Mouse (Mus musculus): Measurements from ENCODE around the gene Bcas2. TPM values are rescaled to one million over a fixed set of nuclear protein-coding genes. Genes with fewer than 3 reads are reported as not detected.
"Not testable (repeated sequence)": the region's sequence is repeated elsewhere in the genome, so short reads cannot be mapped to it uniquely, and the experiment has no call there.

Gene Bcas2
- polyA plus RNA-seq, 1 experiment from 2014 or later, result 227 TPM

DNA sequence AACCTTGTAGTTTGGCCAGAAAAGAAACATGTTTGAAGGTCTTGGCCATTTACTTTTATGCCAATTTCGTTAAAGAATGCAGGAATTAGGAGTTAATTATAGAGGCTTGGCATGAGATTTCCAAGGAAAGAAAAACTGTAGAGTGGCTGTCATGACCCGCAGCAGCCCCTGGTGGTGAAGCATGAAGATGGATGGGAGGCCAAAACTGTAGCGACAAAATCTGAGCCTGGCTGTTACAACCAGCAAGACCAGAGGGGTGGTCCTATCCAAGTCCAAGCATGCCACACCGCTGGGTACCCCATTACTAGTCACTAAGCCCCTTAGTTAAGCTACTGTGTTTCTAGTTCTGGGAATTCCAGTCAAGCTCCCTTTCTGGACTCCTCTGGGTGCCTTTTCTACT lies 9.7 kb downstream of the Bcas2 start:
- peaks cover 40% of the 10 kb centered on the region for H3K36me3 ChIP-seq
- WGBS, result 58% methylated on average over 4 of the region's 4 CpGs
- no peak for DNase-seq (ENCODE audit: low spot score)

DNA sequence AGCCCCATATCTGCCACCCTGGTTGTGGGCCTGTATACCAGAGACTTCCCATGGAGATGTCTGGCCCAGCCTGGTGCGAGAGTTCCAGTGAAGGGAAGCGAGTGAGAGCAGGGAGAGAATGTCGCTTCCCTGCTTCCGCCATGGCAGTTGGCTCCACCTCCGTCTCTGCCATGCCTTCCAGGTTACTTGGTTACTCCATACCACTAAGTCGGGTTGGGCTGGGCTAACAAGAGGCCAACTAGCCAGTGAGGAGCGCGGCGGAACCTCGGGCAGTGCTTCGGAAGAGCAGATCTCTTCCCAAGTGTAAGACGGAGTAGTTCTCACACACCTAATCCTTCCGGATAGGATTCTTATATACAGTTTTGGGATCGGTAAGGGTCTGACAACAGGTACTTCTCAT lies 11.4 kb downstream of the Bcas2 start:
- Histone ChIP-seq H3K4me1 (no peaks in the 10 kb centered on the region), H3K27ac (replicated peaks) (no peak overlapping the region), H3K9me3 (replicated peaks) (no peaks in the 10 kb centered on the region), H3K27me3 (ENCODE audit: low read depth, poor library complexity, severe bottlenecking) (no peaks in the 10 kb centered on the region), H3K36me3 (peaks cover 24% of the 10 kb centered on the region), H3K4me3 (no peak overlapping the region)
- DNase-seq (ENCODE audit: low spot score), result no peak
- WGBS, result 82% methylated on average over 14 of the region's 14 CpGs

More for the DNA sequence above, 9.7 kb downstream of the Bcas2 start:
- Histone ChIP-seq H3K27me3 (ENCODE audit: low read depth, poor library complexity, severe bottlenecking) (no peaks in the 10 kb centered on the region), H3K4me3 (no peak overlapping the region), H3K27ac (replicated peaks) (no peak overlapping the region), H3K4me1 (no peaks in the 10 kb centered on the region), H3K9me3 (replicated peaks) (no peaks in the 10 kb centered on the region)

DNA sequence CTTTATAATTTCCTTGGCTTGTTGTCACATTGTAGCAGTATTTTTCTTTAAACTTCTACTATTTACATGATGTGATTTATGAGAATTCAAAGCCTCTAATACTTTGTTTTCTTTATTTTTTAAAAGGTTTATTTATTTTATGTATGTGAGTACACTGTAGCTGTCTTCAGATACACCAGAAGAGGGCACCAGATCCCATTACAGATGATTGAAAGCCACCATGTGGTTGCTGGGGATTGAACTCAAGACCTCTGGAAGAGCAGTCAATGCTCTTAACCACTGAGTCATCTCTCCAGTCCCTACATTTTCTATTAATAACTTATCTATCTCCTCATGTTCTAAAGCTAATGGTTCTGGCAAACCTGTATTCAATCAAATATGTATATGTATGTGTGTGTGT lies 13.0 kb downstream of the Bcas2 start:
- H3K4me3 ChIP-seq; H3K9me3 ChIP-seq (replicated peaks); H3K27ac ChIP-seq (replicated peaks); H3K4me1 ChIP-seq; DNase-seq (ENCODE audit: low spot score); H3K27me3 ChIP-seq (ENCODE audit: low read depth, poor library complexity, severe bottlenecking); H3K36me3 ChIP-seq: not testable (repeated sequence)

DNA sequence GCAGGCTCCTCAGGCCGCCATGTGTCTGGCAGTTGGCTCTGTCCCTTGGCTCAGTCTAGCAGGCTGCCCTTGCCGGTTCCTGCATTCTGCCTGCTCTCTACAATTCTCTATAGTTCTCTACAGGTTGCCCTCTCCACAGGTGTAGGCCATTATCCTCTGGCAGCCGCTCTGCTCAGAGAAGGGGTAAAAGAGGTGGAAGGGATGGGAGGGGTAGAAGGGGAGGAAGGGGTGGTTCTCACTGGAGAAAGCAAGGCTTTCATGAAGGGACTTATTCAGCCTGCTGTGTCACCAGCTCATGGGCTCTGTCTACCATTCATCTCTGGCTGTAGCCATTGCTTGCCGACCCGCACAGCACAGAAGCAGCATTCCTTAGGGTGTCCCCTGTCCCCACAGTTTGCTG lies 17.0 kb downstream of the Bcas2 start:
- no peaks in the 10 kb centered on the region for H3K36me3 ChIP-seq
- no peaks in the 10 kb centered on the region for H3K4me1 ChIP-seq
- no peak overlapping the region for H3K27ac ChIP-seq (replicated peaks)
- 65% methylated on average over 5 of the region's 5 CpGs for WGBS
- no peak overlapping the region for H3K4me3 ChIP-seq
- no peaks in the 10 kb centered on the region for H3K27me3 ChIP-seq (ENCODE audit: low read depth, poor library complexity, severe bottlenecking)
- no peak for DNase-seq (ENCODE audit: low spot score)
- H3K9me3 ChIP-seq (replicated peaks), result peaks cover 5% of the 10 kb centered on the region; the same call in 1 of the 2 replicates

DNA sequence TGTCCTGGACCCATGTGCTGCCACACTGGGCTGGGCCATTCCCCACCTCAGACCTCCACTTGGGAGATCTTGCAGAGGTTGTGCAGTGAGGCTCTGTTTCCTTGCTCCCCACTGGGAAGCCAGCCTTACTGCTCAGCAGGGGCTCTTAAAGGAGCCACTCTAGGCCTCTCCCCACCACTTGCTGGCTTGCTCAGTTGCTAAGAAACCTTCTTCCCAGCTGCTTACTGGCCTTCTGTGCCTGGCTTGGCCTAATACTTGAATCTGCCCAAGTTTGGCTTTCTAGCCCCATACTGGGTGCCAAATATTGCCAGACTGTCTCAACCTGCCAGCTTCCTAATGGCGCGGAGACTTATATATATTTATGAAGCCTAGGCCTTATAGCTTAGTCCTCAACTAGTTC lies 17.4 kb downstream of the Bcas2 start:
- no peak overlapping the region for H3K27ac ChIP-seq (replicated peaks)
- 89% methylated on average over 2 of the region's 2 CpGs for WGBS
- H3K9me3 ChIP-seq (replicated peaks), result peaks cover 5% of the 10 kb centered on the region; the same call in 1 of the 2 replicates
- no peaks in the 10 kb centered on the region for H3K36me3 ChIP-seq
- no peaks in the 10 kb centered on the region for H3K4me1 ChIP-seq
- no peak overlapping the region for H3K4me3 ChIP-seq
- no peaks in the 10 kb centered on the region for H3K27me3 ChIP-seq (ENCODE audit: low read depth, poor library complexity, severe bottlenecking)
- no peak for DNase-seq (ENCODE audit: low spot score)

DNA sequence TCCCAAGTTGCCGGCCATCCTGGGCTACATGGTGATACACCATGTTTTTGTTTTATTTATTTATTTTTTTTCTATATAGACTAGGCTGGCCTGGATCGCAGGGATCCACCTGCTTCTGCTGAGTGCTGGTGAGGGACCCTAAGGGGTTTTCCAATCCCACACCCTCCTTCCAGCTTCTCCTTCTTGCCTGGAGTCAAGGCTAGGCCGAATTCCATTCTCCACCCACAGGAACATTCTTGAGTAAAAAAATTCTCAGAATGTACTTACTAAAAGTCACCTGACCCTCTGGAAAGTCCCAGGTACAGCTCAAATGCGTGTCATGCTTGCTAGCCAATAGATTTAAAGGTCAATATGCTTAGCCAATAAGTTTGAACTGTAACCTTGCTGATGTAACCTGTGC lies 20.7 kb downstream of the Bcas2 start:
- no peak overlapping the region for H3K27ac ChIP-seq (replicated peaks)
- H3K27me3 ChIP-seq (ENCODE audit: low read depth, poor library complexity, severe bottlenecking), result no peaks in the 10 kb centered on the region
- no peak overlapping the region for H3K4me3 ChIP-seq
- no peaks in the 10 kb centered on the region for H3K4me1 ChIP-seq
- no peak for DNase-seq (ENCODE audit: low spot score)
- 89% methylated on average over 4 of the region's 4 CpGs for WGBS
- H3K36me3 ChIP-seq, result no peaks in the 10 kb centered on the region
- H3K9me3 ChIP-seq (replicated peaks), result peaks cover 5% of the 10 kb centered on the region; the same call in 1 of the 2 replicates

DNA sequence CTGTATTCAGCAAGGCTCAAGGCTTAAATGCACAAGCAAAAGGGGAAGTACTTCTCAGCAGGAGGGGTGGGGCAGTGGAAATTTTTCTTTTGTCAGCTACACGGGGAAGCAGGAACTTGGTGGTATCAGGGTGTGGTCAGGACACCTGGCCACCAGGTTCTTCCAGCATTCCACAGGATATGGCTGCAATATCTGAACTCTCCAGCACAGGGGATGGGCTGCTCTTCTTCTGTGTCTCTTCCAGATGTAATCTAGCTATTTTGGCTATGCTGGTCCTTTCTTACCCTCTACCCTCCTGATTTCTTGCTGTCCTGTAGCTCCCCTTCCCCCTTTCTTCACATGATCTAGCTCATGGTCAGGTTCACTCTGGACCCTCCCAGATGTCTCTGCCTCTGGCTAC lies 21.7 kb downstream of the Bcas2 start:
- H3K4me1 ChIP-seq, result no peaks in the 10 kb centered on the region
- no peak overlapping the region for H3K27ac ChIP-seq (replicated peaks)
- WGBS, result 86% methylated on average over 1 of the region's 1 CpGs
- no peak overlapping the region for H3K4me3 ChIP-seq
- DNase-seq (ENCODE audit: low spot score), result no peak
- H3K9me3 ChIP-seq (replicated peaks), result peaks cover 5% of the 10 kb centered on the region; the same call in 1 of the 2 replicates
- H3K36me3 ChIP-seq, result no peaks in the 10 kb centered on the region
- no peaks in the 10 kb centered on the region for H3K27me3 ChIP-seq (ENCODE audit: low read depth, poor library complexity, severe bottlenecking)

DNA sequence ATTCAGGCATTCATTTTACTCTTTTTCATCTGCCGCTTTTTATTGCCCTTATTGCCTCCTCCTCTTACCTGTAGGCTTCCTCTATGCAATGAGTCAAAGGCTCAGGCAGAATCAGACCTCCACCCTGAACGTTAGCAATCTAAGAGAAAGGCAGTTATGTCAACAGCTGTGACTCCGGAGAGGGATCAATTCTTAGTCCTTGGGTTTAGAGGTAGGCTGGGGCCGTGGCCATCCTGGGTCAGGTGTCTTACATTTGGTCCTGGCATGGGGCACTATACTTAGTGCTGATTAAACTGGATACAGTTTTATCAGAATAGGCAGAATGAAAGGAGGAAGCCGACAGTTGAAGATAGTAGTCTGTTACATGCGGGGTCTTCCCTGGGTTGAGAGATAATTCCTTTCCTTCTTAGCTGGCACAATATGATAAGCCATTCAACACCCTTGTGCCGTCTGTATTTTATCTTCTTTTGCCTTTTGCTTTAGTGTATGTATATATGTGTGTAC lies 24.9 kb downstream of the Bcas2 start:
- no peak overlapping the region for H3K4me3 ChIP-seq
- no peaks in the 10 kb centered on the region for H3K4me1 ChIP-seq
- H3K36me3 ChIP-seq, result no peaks in the 10 kb centered on the region
- no peak overlapping the region for H3K27ac ChIP-seq (replicated peaks)
- H3K9me3 ChIP-seq (replicated peaks), result peaks cover 4% of the 10 kb centered on the region; the same call in 1 of the 2 replicates
- no peaks in the 10 kb centered on the region for H3K27me3 ChIP-seq (ENCODE audit: low read depth, poor library complexity, severe bottlenecking)
- no peak for DNase-seq (ENCODE audit: low spot score)
- WGBS, result 87% methylated on average over 7 of the region's 7 CpGs

DNA sequence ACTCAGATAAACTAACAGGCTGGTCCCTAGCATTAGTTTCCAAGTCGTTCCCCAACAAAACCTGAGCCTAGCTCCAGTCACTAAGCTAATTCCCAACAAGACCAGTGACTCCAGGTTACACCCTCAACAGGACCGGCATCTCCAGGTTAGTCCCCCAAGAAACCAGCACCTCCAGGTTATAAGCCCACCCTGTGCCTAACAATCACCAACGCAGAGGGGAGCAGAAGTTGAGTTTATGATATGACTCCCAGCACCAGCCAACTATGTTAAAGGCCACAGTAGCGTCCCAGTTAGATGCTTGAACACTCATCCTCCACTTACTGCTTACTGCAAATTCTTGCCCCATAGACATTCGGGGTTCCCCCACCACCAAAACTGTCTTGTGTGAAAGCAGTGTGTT lies 27.9 kb downstream of the Bcas2 start:
- H3K9me3 ChIP-seq (replicated peaks), result no peaks in the 10 kb centered on the region; the same call in 1 of the 2 replicates
- H3K27me3 ChIP-seq (ENCODE audit: low read depth, poor library complexity, severe bottlenecking), result no peaks in the 10 kb centered on the region
- no peak overlapping the region for H3K27ac ChIP-seq (replicated peaks)
- no peaks in the 10 kb centered on the region for H3K4me1 ChIP-seq
- 96% methylated on average over 5 of the region's 5 CpGs for WGBS
- H3K4me3 ChIP-seq, result no peak overlapping the region
- no peaks in the 10 kb centered on the region for H3K36me3 ChIP-seq
- no peak for DNase-seq (ENCODE audit: low spot score)

DNA sequence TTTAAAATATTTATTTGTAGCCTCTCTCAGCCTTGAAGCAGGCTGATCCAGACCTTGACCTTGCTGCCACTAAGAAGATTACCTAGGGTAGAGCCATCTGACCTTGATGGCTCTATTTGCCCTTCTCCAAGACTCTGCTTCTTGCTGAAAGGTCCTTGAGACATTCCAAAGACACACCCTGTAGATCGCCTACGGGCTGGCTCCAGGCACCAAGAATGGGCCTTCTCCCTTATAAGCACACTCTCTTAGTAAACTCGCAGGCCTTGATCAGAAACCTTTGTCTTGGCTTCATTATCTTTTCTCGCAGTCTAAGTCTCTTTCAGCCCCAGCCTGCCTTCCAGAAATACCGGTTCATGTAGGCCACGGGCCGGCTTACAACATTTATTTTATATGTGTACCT lies 29.6 kb downstream of the Bcas2 start:
- not testable (repeated sequence) for H3K27ac ChIP-seq (replicated peaks); H3K4me1 ChIP-seq; H3K4me3 ChIP-seq; H3K9me3 ChIP-seq (replicated peaks); H3K36me3 ChIP-seq; DNase-seq (ENCODE audit: low spot score); H3K27me3 ChIP-seq (ENCODE audit: low read depth, poor library complexity, severe bottlenecking)
- 92% methylated on average over 7 of the region's 7 CpGs for WGBS

DNA sequence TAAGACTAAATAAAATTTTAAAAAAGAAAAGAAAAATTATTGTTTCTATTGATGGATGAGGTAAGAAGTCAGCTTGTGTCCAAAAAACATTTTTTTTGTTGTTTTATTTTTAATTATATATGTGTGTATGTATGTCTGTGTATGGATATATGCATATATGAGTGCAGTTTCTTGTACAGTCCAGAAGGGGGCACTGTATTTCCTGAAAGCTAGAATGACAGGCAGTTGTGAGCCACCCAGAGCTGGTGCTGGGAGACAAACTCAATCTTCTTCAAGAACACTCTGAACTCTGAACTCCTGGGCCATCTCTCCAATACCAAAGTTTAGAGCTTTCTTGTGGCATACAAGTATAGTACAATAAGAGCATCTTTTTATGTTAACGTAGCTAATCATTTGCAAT lies 32.1 kb downstream of the Bcas2 start:
- no peaks in the 10 kb centered on the region; the same call in 1 of the 2 replicates for H3K9me3 ChIP-seq (replicated peaks)
- WGBS, result 93% methylated on average over 1 of the region's 1 CpGs
- H3K36me3 ChIP-seq, result no peaks in the 10 kb centered on the region
- H3K27me3 ChIP-seq (ENCODE audit: low read depth, poor library complexity, severe bottlenecking), result no peaks in the 10 kb centered on the region
- no peak overlapping the region for H3K4me3 ChIP-seq
- no peak overlapping the region for H3K27ac ChIP-seq (replicated peaks)
- DNase-seq (ENCODE audit: low spot score), result no peak
- no peaks in the 10 kb centered on the region for H3K4me1 ChIP-seq

DNA sequence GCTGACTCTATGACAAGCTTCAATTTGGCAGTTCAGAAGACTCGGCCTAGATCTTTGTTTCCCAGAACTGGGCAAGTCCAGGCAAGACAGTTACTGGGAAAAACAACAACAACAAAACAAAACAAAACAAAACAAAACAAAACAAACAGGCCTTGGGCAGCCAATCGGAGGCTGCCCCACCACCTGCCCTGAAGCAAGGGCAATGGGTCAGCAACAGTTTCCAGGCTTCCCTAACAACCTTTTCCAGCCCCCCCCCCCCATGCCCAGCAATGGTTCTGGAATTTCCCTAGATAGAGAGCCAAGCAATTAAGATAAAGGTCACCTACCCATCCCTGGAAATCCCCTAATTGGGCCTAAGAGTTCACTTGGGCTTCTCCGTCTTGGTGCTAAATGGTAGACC lies 33.0 kb downstream of the Bcas2 start:
- no peaks in the 10 kb centered on the region; the same call in 1 of the 2 replicates for H3K9me3 ChIP-seq (replicated peaks)
- no peak overlapping the region for H3K27ac ChIP-seq (replicated peaks)
- DNase-seq (ENCODE audit: low spot score), result no peak
- H3K4me3 ChIP-seq, result no peak overlapping the region
- H3K27me3 ChIP-seq (ENCODE audit: low read depth, poor library complexity, severe bottlenecking), result no peaks in the 10 kb centered on the region
- WGBS, result 95% methylated on average over 3 of the region's 3 CpGs
- H3K4me1 ChIP-seq, result no peaks in the 10 kb centered on the region
- H3K36me3 ChIP-seq, result no peaks in the 10 kb centered on the region

DNA sequence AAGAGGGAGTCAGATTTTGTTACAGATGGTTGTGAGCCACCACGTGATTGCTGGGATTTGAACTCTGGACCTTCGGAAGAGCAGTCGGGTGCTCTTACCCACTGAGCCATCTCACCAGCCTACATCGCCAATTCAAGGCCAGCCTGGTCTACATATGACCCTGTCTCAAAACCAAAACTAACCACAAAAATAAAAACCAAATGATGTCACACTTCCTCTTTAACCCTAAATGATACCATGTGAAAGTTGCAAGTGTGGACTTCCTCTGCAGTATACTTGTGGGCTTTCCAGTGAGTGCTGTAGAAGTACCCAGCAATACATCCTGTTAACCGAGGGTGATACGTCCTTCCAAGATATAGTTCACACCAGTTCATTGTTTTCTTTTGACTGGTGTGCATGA lies 34.9 kb downstream of the Bcas2 start:
- WGBS, result 90% methylated on average over 6 of the region's 6 CpGs
- Histone ChIP-seq H3K27ac (replicated peaks) (no peak overlapping the region), H3K27me3 (ENCODE audit: low read depth, poor library complexity, severe bottlenecking) (no peaks in the 10 kb centered on the region), H3K4me1 (no peaks in the 10 kb centered on the region), H3K4me3 (no peak overlapping the region), H3K9me3 (replicated peaks) (no peaks in the 10 kb centered on the region; the same call in 1 of the 2 replicates), H3K36me3 (no peaks in the 10 kb centered on the region)
- DNase-seq (ENCODE audit: low spot score), result no peak

DNA sequence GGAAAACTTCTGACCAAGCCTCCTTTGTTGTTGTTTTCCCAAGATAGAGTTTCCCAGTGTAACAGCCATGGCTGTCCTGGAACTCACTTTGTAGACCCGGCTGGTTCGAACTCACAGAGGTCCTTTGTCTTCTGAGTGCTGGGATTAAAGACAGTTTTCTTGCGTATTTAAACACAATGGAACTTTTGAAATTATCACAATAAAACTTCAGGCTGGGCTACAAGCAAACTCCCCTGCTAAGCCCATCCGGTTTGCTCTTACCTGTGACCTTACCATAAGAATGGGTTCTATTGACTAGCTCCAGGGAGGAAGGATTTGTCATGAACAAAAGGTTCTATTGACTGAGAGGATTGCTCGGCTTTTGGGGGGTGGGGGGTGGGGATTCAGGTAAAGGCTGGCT lies 36.3 kb downstream of the Bcas2 start:
- WGBS, result 31% methylated on average over 5 of the region's 5 CpGs
- no peak overlapping the region for H3K4me3 ChIP-seq

More for the DNA sequence above, 36.3 kb downstream of the Bcas2 start:
- Histone ChIP-seq H3K9me3 (replicated peaks) (no peaks in the 10 kb centered on the region; the same call in 1 of the 2 replicates), H3K4me1 (no peaks in the 10 kb centered on the region), H3K36me3 (no peaks in the 10 kb centered on the region), H3K27ac (replicated peaks) (no peak overlapping the region), H3K27me3 (ENCODE audit: low read depth, poor library complexity, severe bottlenecking) (no peaks in the 10 kb centered on the region)
- DNase-seq (ENCODE audit: low spot score), result no peak
